Mouse (Mus musculus) heart, postnatal 0 days (tissue): ENCODE results near the gene C3.

Experiments used
- CTCF ChIP-seq: IDR thresholded peaks from 2 replicates; pipeline ENCODE4 v1.5.1; 2016; ENCODE audit warnings: antibody characterized with exemption, control low read depth, low read depth
- EP300 ChIP-seq: IDR thresholded peaks from 2 replicates; pipeline ENCODE4 v1.6.1; 2016; ENCODE audit warnings: antibody characterized with exemption, low read depth

GRCm38 (mm10) chr17:57230728-57231125 lies 2.8 kb upstream of the C3 start:
- no peak for TF ChIP-seq CTCF
- no peak for TF ChIP-seq EP300
